In genomic region chr2:78867726-78868510, GRCm38 (mm10) we compare ENCODE assay signal across 8 mouse cellular contexts. TPM values are rescaled to one million over a fixed set of nuclear protein-coding genes. Genes with fewer than 3 reads are reported as not detected.
A peak's percentile ranks its signal among the peaks of the same experiment; 100 is the strongest.
DNase-seq lines count a peak whose midpoint lies in the region; ATAC-seq and TF ChIP-seq lines count a peak whose summit lies in the region.

Gene Ube2e3 (plus strand): TSS chr2:78868124.

- no peak for TF ChIP-seq POLR2A in kidney, adult 2 months (IDR thresholded peaks at IDR 0.05; ENCODE audit: low read depth, low read length)

- no peaks in the 10 kb centered on the region for H3K9me3 ChIP-seq in forebrain, embryonic 12.5 days
- H3K9me3 ChIP-seq in limb, embryonic 11.5 days (ENCODE audit: control insufficient read depth, low read length): no peaks in the 10 kb centered on the region
- no peaks in the 10 kb centered on the region for H3K9me3 ChIP-seq in neural tube, embryonic 11.5 days (ENCODE audit: control insufficient read depth, low read length)

- peak within 1 kb of the TSS; percentile 74 for H3K27ac ChIP-seq in kidney, adult 2 months (ENCODE audit: insufficient read depth, low read depth, low read length)
- H3K27ac ChIP-seq in forebrain, embryonic 12.5 days: peak within 1 kb of the TSS; percentile 99
- H3K27ac ChIP-seq in limb, embryonic 11.5 days (replicated peaks; ENCODE audit: low read depth, low read length): peak within 1 kb of the TSS; percentile 99
- peak within 1 kb of the TSS; percentile 99 for H3K27ac ChIP-seq in neural tube, embryonic 11.5 days (ENCODE audit: low read depth, low read length)

- ATAC-seq in forebrain, embryonic 12.5 days (ENCODE audit: low FRiP score): no peak
- ATAC-seq in limb, embryonic 11.5 days (ENCODE audit: insufficient number of reproducible peaks, low FRiP score, low TSS enrichment, low read depth): peak; percentile 0; the same call in 1 of the 2 replicates
- ATAC-seq in neural tube, embryonic 11.5 days (ENCODE audit: insufficient read depth, low FRiP score, low TSS enrichment): no peak

- no peaks in the 10 kb centered on the region for H3K27me3 ChIP-seq in kidney, adult 2 months (replicated peaks; ENCODE audit: control insufficient read depth, insufficient read depth, low read length)
- H3K27me3 ChIP-seq in forebrain, embryonic 12.5 days: no peaks in the 10 kb centered on the region
- no peaks in the 10 kb centered on the region for H3K27me3 ChIP-seq in limb, embryonic 11.5 days (ENCODE audit: control insufficient read depth, insufficient read depth, low read length)
- H3K27me3 ChIP-seq in neural tube, embryonic 11.5 days (ENCODE audit: control insufficient read depth, insufficient read depth, low read length): no peaks in the 10 kb centered on the region

- H3K4me3 ChIP-seq in kidney, adult 2 months (ENCODE audit: insufficient read depth, low read depth, low read length): peak within 1 kb of the TSS; percentile 92
- H3K4me3 ChIP-seq in forebrain, embryonic 12.5 days (replicated peaks): peak within 1 kb of the TSS; percentile 84
- H3K4me3 ChIP-seq in limb, embryonic 11.5 days (ENCODE audit: low read depth, low read length): peak within 1 kb of the TSS; percentile 58
- H3K4me3 ChIP-seq in neural tube, embryonic 11.5 days (ENCODE audit: low read depth, low read length): peak within 1 kb of the TSS; percentile 85

- H3K9ac ChIP-seq in forebrain, embryonic 12.5 days: peak within 1 kb of the TSS; percentile 98
- H3K9ac ChIP-seq in limb, embryonic 11.5 days (ENCODE audit: low read length): peak within 1 kb of the TSS; percentile 98
- H3K9ac ChIP-seq in neural tube, embryonic 11.5 days (ENCODE audit: low read length): peak within 1 kb of the TSS; percentile 99

- intact Hi-C loops in heart, postnatal 36 days (cut with DNase I): loop anchor here (5.0 to 10.0 kb wide), 2 partner anchors 767 to 821 kb away; partner anchors contain the start of gene Itprid2

- DNase-seq in kidney, adult 2 months: peak; percentile 22
- DNase-seq in kidney, adult 11 months: no peak
- DNase-seq in ZHBTc4 (ENCODE audit: low read depth, low spot score): peak; percentile 38
- DNase-seq in heart, postnatal 36 days: no peak
- no peak for DNase-seq in limb, embryonic 11.5 days (ENCODE audit: low spot score)
- no peak for DNase-seq in neural tube, embryonic 11.5 days (ENCODE audit: low spot score)
- no peak for DNase-seq in ovary, adult 18-20 months (ENCODE audit: low spot score)

- TF ChIP-seq CTCF in kidney, adult 2 months (conservative IDR thresholded peaks at IDR 0.05; ENCODE audit: insufficient read depth, insufficient read length, low read depth, low read length): no peak

- H3K4me2 ChIP-seq in forebrain, embryonic 12.5 days: peak within 1 kb of the TSS; percentile 64
- peak within 1 kb of the TSS; percentile 60 for H3K4me2 ChIP-seq in limb, embryonic 11.5 days (ENCODE audit: low read depth, severe bottlenecking)
- peak within 1 kb of the TSS; percentile 71 for H3K4me2 ChIP-seq in neural tube, embryonic 11.5 days (ENCODE audit: low read depth)

- no peaks in the 10 kb centered on the region for H3K36me3 ChIP-seq in kidney, adult 2 months (ENCODE audit: control insufficient read depth, insufficient read depth, low read length)
- H3K36me3 ChIP-seq in forebrain, embryonic 12.5 days (replicated peaks): peaks cover 6% of the 10 kb centered on the region
- H3K36me3 ChIP-seq in limb, embryonic 11.5 days (ENCODE audit: control insufficient read depth, insufficient read depth, low read length): peaks cover 4% of the 10 kb centered on the region; the same call in 1 of the 2 replicates
- no peaks in the 10 kb centered on the region for H3K36me3 ChIP-seq in neural tube, embryonic 11.5 days (ENCODE audit: control insufficient read depth, insufficient read depth, low read length)

- WGBS in kidney, adult 2 months: 13% methylated on average over 14 of the region's 14 CpGs
- WGBS in forebrain, embryonic 12.5 days: 17% methylated on average over 14 of the region's 14 CpGs
- WGBS in limb, embryonic 11.5 days: 16% methylated on average over 14 of the region's 14 CpGs
- WGBS in neural tube, embryonic 11.5 days: 20% methylated on average over 14 of the region's 14 CpGs

- H3K4me1 ChIP-seq in kidney, adult 2 months (ENCODE audit: control insufficient read depth, insufficient read depth, low read length): peaks cover 3% of the 10 kb centered on the region; the same call in 1 of the 2 replicates
- H3K4me1 ChIP-seq in forebrain, embryonic 12.5 days: peaks cover 17% of the 10 kb centered on the region
- peaks cover 6% of the 10 kb centered on the region for H3K4me1 ChIP-seq in limb, embryonic 11.5 days (ENCODE audit: control insufficient read depth, insufficient read depth, low read length)
- peaks cover 11% of the 10 kb centered on the region for H3K4me1 ChIP-seq in neural tube, embryonic 11.5 days (ENCODE audit: control insufficient read depth, insufficient read depth, low read length)

RNA-seq across cellular contexts. Expression of gene Ube2e3, which starts in this region (rescaled TPM):
- polyA plus RNA-seq in kidney, adult 2 months (2012; rRNA removed): 25.2 and 25.4 TPM in 2 replicates
- polyA plus RNA-seq in forebrain, embryonic 12.5 days (2016; fragmentation: Nextera tagmentation; extraction: Ambion mirVana): 243 and 249 TPM in 2 replicates
- 10 to 100 TPM; 45.4 to 48.0 TPM for total RNA-seq in heart, postnatal 36 days (2021)
- polyA plus RNA-seq in limb, embryonic 11.5 days (2014; fragmentation: Nextera tagmentation; extraction: Ambion mirVana): 263 and 271 TPM in 2 replicates
- 233 and 245 TPM in 2 replicates for polyA plus RNA-seq in neural tube, embryonic 11.5 days (2014; fragmentation: Nextera tagmentation; extraction: Ambion mirVana)

Comparison
In these comparisons a context has a peak if more than half of its experiments do, and no peak if none do; other contexts are left out.
1. DNase-seq: peak in kidney, adult 2 months (single experiment) and ZHBTc4 (single experiment); none in kidney, adult 11 months (single experiment), heart, postnatal 36 days (0 of 2), limb, embryonic 11.5 days (single experiment), neural tube, embryonic 11.5 days (single experiment) and ovary, adult 18-20 months (single experiment).
2. Peak in every context shown above with its lines, with median percentiles within 50 percentile points of each other: H3K27ac ChIP-seq, H3K4me3 ChIP-seq, H3K4me2 ChIP-seq and H3K9ac ChIP-seq.